ENCODE assay signal across 8 mouse cellular contexts in the genomic region with DNA sequence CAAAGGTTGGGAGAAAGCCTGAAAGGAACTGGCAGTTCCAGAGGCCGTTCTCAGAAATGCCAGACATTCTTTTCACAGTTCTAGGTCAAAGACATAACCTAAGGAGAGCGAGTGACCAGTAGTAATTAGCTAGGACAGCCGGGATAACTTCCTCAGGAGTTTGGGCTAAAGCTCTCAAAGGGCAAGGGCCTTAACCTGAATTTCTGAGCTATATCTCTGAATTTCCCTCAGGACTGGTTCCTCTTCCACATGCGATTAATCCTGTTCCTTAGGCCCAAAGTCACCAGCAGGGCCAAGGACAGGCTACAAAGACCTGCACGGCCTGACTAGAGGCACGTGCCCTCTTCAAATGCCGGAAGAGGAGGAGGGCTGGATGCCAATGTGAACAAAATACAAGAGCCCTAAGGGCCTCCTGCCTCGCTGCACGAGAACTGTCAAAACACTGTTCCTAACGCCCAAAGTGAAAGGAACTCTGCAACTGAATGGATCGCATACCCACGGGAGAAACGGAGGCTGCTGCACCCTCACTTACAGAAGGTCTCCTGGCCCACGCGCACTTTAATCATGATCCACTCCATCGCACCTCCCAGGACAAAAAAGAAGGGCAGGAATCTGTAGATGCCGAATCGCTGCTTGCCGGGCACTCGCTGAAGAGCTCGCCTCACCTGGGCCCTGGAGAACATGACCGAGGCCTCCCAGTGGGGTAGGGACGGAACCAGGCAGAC. TPM values are rescaled to one million over a fixed set of nuclear protein-coding genes. Genes with fewer than 3 reads are reported as not detected.
DNase-seq lines count a peak whose midpoint lies in the region; ATAC-seq and TF ChIP-seq lines count a peak whose summit lies in the region.

No protein-coding gene starts in this region.

- peak; percentile 46 for DNase-seq in ovary, postnatal 36 days (ENCODE audit: low spot score)
- no peak for DNase-seq in ovary, postnatal 10 days (ENCODE audit: low spot score)
- peak; percentile 43 for DNase-seq in adrenal gland, postnatal 25 days
- DNase-seq in liver, embryonic 14.5 days (ENCODE audit: low read depth in 3 of 3, low spot score in 3 of 3), result no peak
- no peak for DNase-seq in ovary, postnatal 14 days (ENCODE audit: low spot score)

- peaks cover 28% of the 10 kb centered on the region for H3K79me2 ChIP-seq in myocyte (ENCODE audit: control insufficient read depth, insufficient read depth)

- no peak for TF ChIP-seq CTCF in liver, embryonic 14.5 days (IDR thresholded peaks at IDR 0.05; ENCODE audit: low read depth)

- H3K4me2 ChIP-seq in forebrain, embryonic 15.5 days (replicated peaks), result peak overlapping the region; percentile 87
- H3K4me2 ChIP-seq in liver, embryonic 14.5 days (ENCODE audit: low read depth), result peak overlapping the region; percentile 99
- peak overlapping the region; percentile 81 for H3K4me2 ChIP-seq in myocyte (ENCODE audit: low read depth)

- TF ChIP-seq EP300 in liver, embryonic 14.5 days (IDR thresholded peaks at IDR 0.05; ENCODE audit: low read depth), result no peak

- H3ac ChIP-seq in myocyte (ENCODE audit: control insufficient read depth, insufficient read length), result peak overlapping the region; percentile 29

- peak overlapping the region; percentile 90 for H3K4me3 ChIP-seq in forebrain, embryonic 15.5 days
- peak overlapping the region; percentile 86 to 91 for H3K4me3 ChIP-seq in liver, embryonic 14.5 days (ENCODE audit: insufficient read depth in 1 of 2, low read depth in 2 of 2, low read length in 2 of 2)
- peak overlapping the region; percentile 94 for H3K4me3 ChIP-seq in myocyte

- ATAC-seq in forebrain, embryonic 15.5 days (replicated peaks), result peak; percentile 11; the same call in 1 of the 2 replicates
- ATAC-seq in inflammation-experienced regulatory T-cells, adult 6 months, result peak; percentile 40
- peak; percentile 13; the same call in 1 of the 2 replicates for ATAC-seq in liver, embryonic 14.5 days (ENCODE audit: insufficient read depth)

- H3K27ac ChIP-seq in forebrain, embryonic 15.5 days (replicated peaks), result peak overlapping the region; percentile 89
- H3K27ac ChIP-seq in liver, embryonic 14.5 days, result peak overlapping the region; percentile 81

- H3K9ac ChIP-seq in forebrain, embryonic 15.5 days (replicated peaks), result peak overlapping the region; percentile 74
- peak overlapping the region; percentile 88 for H3K9ac ChIP-seq in liver, embryonic 14.5 days (replicated peaks)

- no peaks in the 10 kb centered on the region for H3K27me3 ChIP-seq in forebrain, embryonic 15.5 days
- no peaks in the 10 kb centered on the region for H3K27me3 ChIP-seq in liver, embryonic 14.5 days (ENCODE audit: control insufficient read depth, insufficient read depth, low read length)
- H3K27me3 ChIP-seq in myocyte (ENCODE audit: control insufficient read depth, insufficient read depth, insufficient read length), result no peaks in the 10 kb centered on the region

- 1% methylated on average over 23 of the region's 23 CpGs for WGBS in forebrain, embryonic 15.5 days
- 3% methylated on average over 23 of the region's 23 CpGs for WGBS in liver, embryonic 14.5 days (ENCODE audit: insufficient replicate concordance)

- peaks cover 61% of the 10 kb centered on the region for H3K4me1 ChIP-seq in forebrain, embryonic 15.5 days
- peaks cover 47 to 52% of the 10 kb centered on the region in 2 experiments for H3K4me1 ChIP-seq in liver, embryonic 14.5 days (replicated peaks; ENCODE audit: control insufficient read depth in 2 of 2, insufficient read depth in 2 of 2, low read length in 1 of 2)

- peaks cover 6% of the 10 kb centered on the region for H3K36me3 ChIP-seq in forebrain, embryonic 15.5 days
- H3K36me3 ChIP-seq in liver, embryonic 14.5 days (replicated peaks; ENCODE audit: control insufficient read depth, insufficient read depth, low read depth), result peaks cover 2% of the 10 kb centered on the region
- H3K36me3 ChIP-seq in myocyte (ENCODE audit: control insufficient read depth, insufficient read depth), result peaks cover 5% of the 10 kb centered on the region

- TF ChIP-seq POLR2A in myocyte (IDR thresholded peaks at IDR 0.05; ENCODE audit: insufficient read length, low read depth), result no peak

- no peaks in the 10 kb centered on the region for H3K9me3 ChIP-seq in forebrain, embryonic 15.5 days
- no peaks in the 10 kb centered on the region for H3K9me3 ChIP-seq in liver, embryonic 14.5 days (ENCODE audit: control insufficient read depth, low read length)

TF ChIP-seq in myocyte, 11 proteins besides CTCF, POLR2A, EP300 and RAD21:
- no peak for TF ChIP-seq POLR2AphosphoS2 (IDR thresholded peaks at IDR 0.05; ENCODE audit: insufficient read length, low read depth)
- peak; percentile 66 for TF ChIP-seq USF1 (IDR thresholded peaks at IDR 0.05; ENCODE audit: low read depth)
TF ChIP-seq in myocyte: peak in this region for 1.

RNA-seq across cellular contexts. Expression of a gene that starts 0.5 kb away (rescaled TPM):
- total RNA-seq in adrenal gland, postnatal 25 days (2021), result 67.9 and 77.7 TPM in 2 replicates
- polyA plus RNA-seq in forebrain, embryonic 15.5 days (2015; fragmentation: Nextera tagmentation; extraction: Ambion mirVana), result 66.1 and 74.5 TPM in 2 replicates
- polyA plus RNA-seq in inflammation-experienced regulatory T-cells, adult 6 months (2017; shearing (Covaris generic)), result 10 to 100 TPM; 48.6 to 86.1 (median 85.5) TPM
- polyA plus RNA-seq in liver, embryonic 14.5 days (2012; rRNA removed), result 21.4 and 26.7 TPM in 2 replicates
- 72.8 and 81.7 TPM in 2 replicates for polyA plus RNA-seq in liver, embryonic 14.5 days (2014; fragmentation: Nextera tagmentation; extraction: Ambion mirVana)
- 91.4 TPM for polyA plus RNA-seq in myocyte (2012; fragmentation: generic; extraction: Trizol)

RNA-seq across cellular contexts. Expression of a gene that starts 2.6 kb away (rescaled TPM):
- total RNA-seq in adrenal gland, postnatal 25 days (2021), result 33.5 and 39.5 TPM in 2 replicates
- polyA plus RNA-seq in forebrain, embryonic 15.5 days (2015; fragmentation: Nextera tagmentation; extraction: Ambion mirVana), result 223 and 240 TPM in 2 replicates
- not detected for polyA plus RNA-seq in inflammation-experienced regulatory T-cells, adult 6 months (2017; shearing (Covaris generic))
- 146 and 164 TPM in 2 replicates for polyA plus RNA-seq in liver, embryonic 14.5 days (2012; rRNA removed)
- polyA plus RNA-seq in liver, embryonic 14.5 days (2014; fragmentation: Nextera tagmentation; extraction: Ambion mirVana), result 161 and 173 TPM in 2 replicates
- 243 TPM for polyA plus RNA-seq in myocyte (2012; fragmentation: generic; extraction: Trizol)

RNA-seq across cellular contexts. Expression of a gene that starts 40.2 kb away (rescaled TPM):
- total RNA-seq in adrenal gland, postnatal 25 days (2021), result 62.2 and 79.5 TPM in 2 replicates
- polyA plus RNA-seq in forebrain, embryonic 15.5 days (2015; fragmentation: Nextera tagmentation; extraction: Ambion mirVana), result 12.9 and 19.0 TPM in 2 replicates
- 1 to 10 TPM; 1.9 to 4.1 (median 2.8) TPM for polyA plus RNA-seq in inflammation-experienced regulatory T-cells, adult 6 months (2017; shearing (Covaris generic))
- 18.9 and 19.9 TPM in 2 replicates for polyA plus RNA-seq in liver, embryonic 14.5 days (2012; rRNA removed)
- polyA plus RNA-seq in liver, embryonic 14.5 days (2014; fragmentation: Nextera tagmentation; extraction: Ambion mirVana), result 19.3 and 20.7 TPM in 2 replicates
- polyA plus RNA-seq in myocyte (2012; fragmentation: generic; extraction: Trizol), result 0.46 TPM

Comparison
In these comparisons a context has a peak if more than half of its experiments do, and no peak if none do; other contexts are left out.
1. DNase-seq: peak in ovary, postnatal 36 days (single experiment) and adrenal gland, postnatal 25 days (single experiment); none in ovary, postnatal 10 days (single experiment), liver, embryonic 14.5 days (0 of 3) and ovary, postnatal 14 days (single experiment).
2. RNA of a gene that starts 2.6 kb away (polyA plus RNA-seq): 243 TPM in myocyte (single experiment), 223 to 240 TPM in forebrain, embryonic 15.5 days and 146 to 173 TPM in liver, embryonic 14.5 days; not detected in inflammation-experienced regulatory T-cells, adult 6 months; every median in the first group is over 100 times any median in the second.
3. Peak in every context shown above with its lines, with median percentiles within 50 percentile points of each other: ATAC-seq, H3K4me2 ChIP-seq and H3K4me3 ChIP-seq.